Mouse (Mus musculus) thymus, adult 2 months (tissue): ENCODE measurements around the gene Npas2.

Experiments used
- CTCF ChIP-seq: fragments of 200-500 bp; IDR thresholded peaks from 2 replicates; pipeline ENCODE4 v1.5.1; 2012; ENCODE audit warnings: mild to moderate bottlenecking, control low read depth, low read length, moderate library complexity, borderline replicate concordance; ENCODE audit not compliant: control insufficient read depth, poor library complexity, insufficient read depth; ENCODE audit errors: extremely low read depth
- POLR2A ChIP-seq: fragments of 200-500 bp; IDR thresholded peaks from 2 replicates; pipeline ENCODE4 v1.6.1; 2012; ENCODE audit warnings: mild to moderate bottlenecking, low read length, control low read depth, moderate library complexity; ENCODE audit not compliant: control insufficient read depth, poor library complexity, insufficient read depth; ENCODE audit errors: extremely low read depth

GRCm38 (mm10) chr1:39179806-39180205 is 13.7 kb upstream of the Npas2 start:
- TF ChIP-seq CTCF (no peak), POLR2A (no peak)
